Mouse (Mus musculus) thymus, adult 2 months (tissue): Measurements from ENCODE around the gene Gramd1a. TPM values are rescaled to one million over a fixed set of nuclear protein-coding genes. Genes with fewer than 3 reads are reported as not detected.

ENCODE experiments used
- DNase-seq: peaks from one replicate; pipeline ENCODE4 v3.0.0; 2021
- H3K27ac ChIP-seq: fragments of 200-500 bp; 2 replicates; pipeline ENCODE4 v1.5.1; 2012; ENCODE audit warnings: low read length, control low read depth; ENCODE audit not compliant: control insufficient read depth, insufficient read depth
- H3K27me3 ChIP-seq: fragments of 200-500 bp; 2 replicates; pipeline ENCODE4 v1.6.1; 2012; ENCODE audit warnings: mild to moderate bottlenecking, low read length, moderate library complexity, mixed read lengths; ENCODE audit not compliant: control insufficient read depth, insufficient read depth
- H3K36me3 ChIP-seq: fragments of 200-500 bp; 2 replicates; pipeline ENCODE4 v1.6.1; 2012; ENCODE audit warnings: mild to moderate bottlenecking, low read length, moderate library complexity; ENCODE audit not compliant: control insufficient read depth, insufficient read depth
- H3K4me1 ChIP-seq: fragments of 200-500 bp; replicated peaks from 2 replicates; pipeline ENCODE4 v1.6.1; 2012; ENCODE audit warnings: low read length; ENCODE audit not compliant: control insufficient read depth, insufficient read depth
- H3K4me3 ChIP-seq: fragments of 200-500 bp; 2 replicates; pipeline ENCODE4 v1.5.1; 2012; ENCODE audit warnings: mild to moderate bottlenecking, low read length, control low read depth, moderate library complexity; ENCODE audit not compliant: control insufficient read depth, insufficient read depth
- CTCF ChIP-seq: fragments of 200-500 bp; IDR thresholded peaks from 2 replicates; pipeline ENCODE4 v1.5.1; 2012; ENCODE audit warnings: mild to moderate bottlenecking, control low read depth, low read length, moderate library complexity, borderline replicate concordance; ENCODE audit not compliant: control insufficient read depth, poor library complexity, insufficient read depth; ENCODE audit errors: extremely low read depth
- POLR2A ChIP-seq: fragments of 200-500 bp; IDR thresholded peaks from 2 replicates; pipeline ENCODE4 v1.6.1; 2012; ENCODE audit warnings: mild to moderate bottlenecking, low read length, control low read depth, moderate library complexity; ENCODE audit not compliant: control insufficient read depth, poor library complexity, insufficient read depth; ENCODE audit errors: extremely low read depth
- WGBS: fragments of 180-500 bp; shearing (Covaris S2); methylation state at CpG from one replicate; pipeline ENCODE4 v1.1.7; 2018; 5-methylcytosine and 5-hydroxymethylcytosine counted together
- polyA plus RNA-seq: library from polyadenylated mRNA; depleted of rRNA; stranded (reverse); fragments of >200 nt; gene quantifications from 2 replicates; pipeline ENCODE4 v1.2.3, GENCODE M21; 2012

Gene Gramd1a
- polyA plus RNA-seq, 1 experiment, result 790 TPM

GRCm38 (mm10) chr7:31088206-31088605, 67.5 kb downstream of the Gramd1a start:
- H3K36me3 ChIP-seq, result no peaks in the 10 kb centered on the region
- no peak overlapping the region for H3K27ac ChIP-seq
- no peak overlapping the region for H3K4me3 ChIP-seq
- TF ChIP-seq CTCF, result no peak
- TF ChIP-seq POLR2A, result no peak
- WGBS, result 94% methylated on average over 3 of the region's 3 CpGs
- no peaks in the 10 kb centered on the region for H3K27me3 ChIP-seq
- H3K4me1 ChIP-seq, result peaks cover 21% of the 10 kb centered on the region
- DNase-seq, result no peak

DNA sequence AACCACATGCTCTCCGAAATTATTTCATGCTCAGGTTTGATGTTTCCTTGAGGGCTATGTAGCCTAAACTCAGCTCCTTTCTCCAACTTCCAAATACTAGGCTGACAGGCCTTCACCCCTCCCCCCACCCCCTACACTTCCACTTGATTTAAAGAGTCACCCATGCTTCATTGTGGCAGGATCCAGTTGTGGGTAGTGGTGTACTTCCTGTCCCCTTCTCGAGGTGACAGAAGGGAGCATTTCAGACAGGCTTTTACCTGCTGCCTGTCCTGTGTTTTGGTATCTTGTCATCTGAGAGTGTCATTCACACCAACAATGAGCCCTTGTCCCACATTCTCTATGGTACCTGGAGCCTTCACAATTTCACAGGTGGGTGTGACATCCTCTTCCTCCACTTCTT, 68.4 kb downstream of the Gramd1a start:
- H3K4me1 ChIP-seq, result peaks cover 21% of the 10 kb centered on the region
- H3K4me3 ChIP-seq, result no peak overlapping the region
- H3K27me3 ChIP-seq, result no peaks in the 10 kb centered on the region
- no peak for DNase-seq
- no peak for TF ChIP-seq POLR2A
- TF ChIP-seq CTCF, result no peak
- H3K36me3 ChIP-seq, result no peaks in the 10 kb centered on the region
- H3K27ac ChIP-seq, result no peak overlapping the region
- WGBS, result 11% methylated on average over 2 of the region's 2 CpGs

DNA sequence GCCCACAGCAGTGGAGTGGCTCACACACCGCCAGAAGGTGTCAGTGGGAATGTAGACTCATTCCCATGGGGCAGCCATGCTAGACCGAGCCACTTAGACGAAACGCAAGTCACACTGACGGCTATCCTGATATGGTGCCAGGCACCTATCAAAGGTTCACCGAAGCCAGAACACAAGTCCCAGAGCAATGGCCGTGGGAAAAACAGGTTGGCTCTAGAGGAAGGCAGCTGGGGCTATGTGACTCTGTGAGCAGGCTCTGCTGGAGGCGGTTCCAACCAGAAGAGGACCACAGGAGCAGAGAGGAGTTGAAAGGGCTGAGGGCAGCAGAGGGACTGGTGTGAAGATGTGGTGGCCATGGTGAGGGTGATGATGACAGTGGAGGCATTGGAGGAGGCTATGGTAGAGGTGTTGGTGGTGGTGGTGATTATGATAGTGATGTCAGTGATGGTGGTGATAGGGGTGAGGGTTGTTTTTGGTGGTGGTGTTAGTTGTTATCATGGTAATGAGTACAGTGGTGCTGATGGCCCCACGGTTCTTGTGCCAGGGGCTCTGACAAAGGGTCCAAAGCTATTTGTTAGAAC, 69.4 kb downstream of the Gramd1a start:
- no peak overlapping the region for H3K4me3 ChIP-seq
- DNase-seq, result no peak
- H3K27me3 ChIP-seq, result no peaks in the 10 kb centered on the region
- no peaks in the 10 kb centered on the region for H3K36me3 ChIP-seq
- TF ChIP-seq POLR2A, result no peak
- TF ChIP-seq CTCF, result no peak
- peaks cover 21% of the 10 kb centered on the region for H3K4me1 ChIP-seq
- no peak overlapping the region for H3K27ac ChIP-seq
- 96% methylated on average over 9 of the region's 9 CpGs for WGBS

- TF ChIP-seq CTCF (no peak), POLR2A (no peak)
- H3K27ac ChIP-seq, result 0 out of 2 replicates have a peak overlapping the region, but pooled peaks have one; percentile 7
- H3K4me3 ChIP-seq, result no peak overlapping the region
- no peaks in the 10 kb centered on the region for H3K27me3 ChIP-seq
- no peak for DNase-seq
- H3K36me3 ChIP-seq, result no peaks in the 10 kb centered on the region
- peaks cover 21% of the 10 kb centered on the region for H3K4me1 ChIP-seq
- 70% methylated on average over 3 of the region's 3 CpGs for WGBS
These were observed 70.5 kb downstream of the Gramd1a start for GRCm38 (mm10) chr7:31085171-31085570.

DNA sequence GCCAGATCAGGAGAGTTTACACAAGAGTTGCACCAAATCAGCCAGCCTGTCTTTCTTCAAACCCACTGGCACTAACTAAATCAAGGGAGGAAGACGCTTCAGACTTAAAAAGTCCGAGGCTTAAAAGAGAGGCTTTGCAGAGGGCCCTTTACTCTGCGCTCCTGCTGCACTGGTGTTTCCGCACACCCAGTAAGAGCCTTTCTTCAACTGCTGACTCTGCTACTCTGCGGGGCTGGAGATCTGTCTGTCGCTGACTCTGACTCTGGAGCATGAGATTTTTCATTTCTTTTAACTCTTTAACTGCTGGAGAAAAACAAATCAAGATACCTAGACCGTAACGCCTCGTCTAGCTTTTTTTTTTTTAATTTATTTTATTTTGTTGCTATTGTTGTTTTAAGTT, 71.6 kb downstream of the Gramd1a start:
- Histone ChIP-seq H3K36me3 (no peaks in the 10 kb centered on the region), H3K27ac (no peak overlapping the region), H3K4me1 (peaks cover 13% of the 10 kb centered on the region), H3K4me3 (no peak overlapping the region), H3K27me3 (no peaks in the 10 kb centered on the region)
- no peak for DNase-seq
- TF ChIP-seq POLR2A (no peak), CTCF (no peak)
- 74% methylated on average over 9 of the region's 9 CpGs for WGBS

DNA sequence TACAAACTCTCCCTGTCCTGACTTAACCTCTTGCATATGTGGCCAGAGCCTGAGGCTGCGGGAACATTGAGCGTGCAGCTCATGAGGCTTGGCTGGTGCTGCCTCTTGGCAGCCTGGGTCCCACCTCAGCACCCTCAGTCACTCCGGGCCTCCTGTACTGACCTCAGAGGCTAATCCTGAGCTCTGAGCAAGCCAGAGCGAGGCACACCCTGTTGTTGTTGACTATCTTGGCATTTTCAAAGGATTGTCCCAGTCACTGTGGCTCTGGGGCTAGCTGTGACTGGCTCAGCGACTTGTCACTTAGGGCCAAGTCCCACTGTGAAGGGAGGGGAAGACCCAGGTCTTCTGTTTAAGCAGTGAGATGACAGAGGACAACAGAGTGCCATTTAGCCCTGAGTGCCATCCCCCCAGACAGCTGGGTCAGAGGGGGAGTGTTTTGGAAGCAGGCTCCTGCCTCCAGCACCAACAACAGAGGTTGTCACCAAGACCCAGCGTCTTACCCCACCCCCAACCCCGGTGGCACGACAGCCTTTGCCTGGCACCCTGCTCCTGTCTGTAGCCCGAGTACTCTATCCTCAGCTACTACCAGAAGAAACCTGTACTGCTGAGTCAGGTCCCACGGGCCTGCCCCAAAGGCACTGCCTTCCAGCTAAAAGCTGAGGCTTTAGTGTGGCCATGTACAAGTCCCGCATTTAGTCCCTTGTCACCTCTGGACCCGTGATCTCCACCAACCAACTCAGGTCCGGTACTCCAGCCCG, 72.7 kb downstream of the Gramd1a start:
- 83% methylated on average over 14 of the region's 14 CpGs for WGBS
- no peak for DNase-seq
- TF ChIP-seq POLR2A (no peak), CTCF (no peak)
- no peaks in the 10 kb centered on the region for H3K27me3 ChIP-seq
- no peak overlapping the region for H3K27ac ChIP-seq
- no peaks in the 10 kb centered on the region for H3K36me3 ChIP-seq
- H3K4me3 ChIP-seq, result no peak overlapping the region
- peaks cover 13% of the 10 kb centered on the region for H3K4me1 ChIP-seq
